Mouse (Mus musculus) liver, adult 2 months (tissue): Measurements from ENCODE around the gene Xylt2.

Experiments used
- CTCF ChIP-seq: fragments of 200-500 bp; IDR thresholded peaks from 2 replicates; pipeline ENCODE4 v1.5.1; 2011; ENCODE audit warnings: low read depth, low read length, control low read depth
- POLR2A ChIP-seq: fragments of 200-500 bp; IDR thresholded peaks from 2 replicates; pipeline ENCODE4 v1.6.1; 2011; ENCODE audit warnings: low read length, control low read depth; ENCODE audit not compliant: insufficient read depth; ENCODE audit errors: extremely low read depth

DNA sequence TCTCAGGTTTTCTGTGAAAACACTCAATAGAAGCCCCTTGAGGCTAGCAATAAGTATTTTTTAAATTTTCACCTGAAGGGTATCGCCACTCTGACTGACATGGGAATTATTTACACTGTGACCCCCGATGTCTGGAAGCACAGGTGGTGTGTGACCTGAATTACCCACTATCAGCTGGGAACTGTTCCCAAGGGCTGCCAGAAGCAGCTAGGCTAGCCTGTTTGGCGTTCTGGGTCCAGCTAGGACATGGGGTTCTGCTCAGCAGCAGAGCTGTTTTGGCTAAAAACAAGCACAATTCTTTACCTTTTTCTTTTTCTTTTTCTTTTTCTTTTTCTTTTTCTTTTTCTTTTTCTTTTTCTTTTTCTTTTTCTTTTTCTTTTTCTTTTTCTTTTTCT is 24.9 kb upstream of the Xylt2 start:
- TF ChIP-seq CTCF, result no peak
- no peak for TF ChIP-seq POLR2A
